Mouse (Mus musculus) small intestine, adult 2 months (tissue): Measurements from ENCODE around the gene Rnf214.

Experiments used
- CTCF ChIP-seq: fragments of 200-500 bp; IDR thresholded peaks from 2 replicates; pipeline ENCODE4 v1.5.1; 2012; ENCODE audit warnings: low read depth, mild to moderate bottlenecking, control low read depth, inconsistent platforms, low read length, moderate library complexity, mixed read lengths; ENCODE audit not compliant: insufficient replicate concordance, insufficient read length; ENCODE audit errors: extremely low read depth
- POLR2A ChIP-seq: fragments of 200-500 bp; IDR thresholded peaks from 2 replicates; pipeline ENCODE4 v1.6.1; 2012; ENCODE audit warnings: low read depth, mild to moderate bottlenecking, control low read depth, inconsistent platforms, low read length, moderate library complexity

- TF ChIP-seq POLR2A (no peak), CTCF (no peak)
These were observed 68.7 kb downstream of the Rnf214 start for GRCm38 (mm10) chr9:45838069-45838433.
